Mouse (Mus musculus) midbrain, embryonic 12.5 days (tissue): ENCODE measurements around the gene Tenm1. TPM values are rescaled to one million over a fixed set of nuclear protein-coding genes. Genes with fewer than 3 reads are reported as not detected.

Source experiments
- ATAC-seq: fragments of 200-750 bp; cut with Nextera tagmentation; 2 replicates; pipeline ENCODE4 v1.8.0; 2017; ENCODE audit warnings: low read depth, moderate TSS enrichment, moderate library complexity; ENCODE audit not compliant: low FRiP score
- H3K27ac ChIP-seq: fragments of 300-500 bp; sonication (generic); replicated peaks from 2 replicates; pipeline ENCODE4 v1.5.1; 2016; ENCODE audit warnings: mild to moderate bottlenecking
- H3K27me3 ChIP-seq: fragments of 300-500 bp; sonication (generic); 2 replicates; pipeline ENCODE4 v1.6.1; 2016; ENCODE audit warnings: mild to moderate bottlenecking
- H3K36me3 ChIP-seq: fragments of 300-500 bp; sonication (generic); 2 replicates; pipeline ENCODE4 v1.6.1; 2016
- H3K4me1 ChIP-seq: fragments of 300-500 bp; sonication (generic); 2 replicates; pipeline ENCODE4 v1.6.1; 2016
- H3K4me2 ChIP-seq: fragments of 300-500 bp; sonication (generic); replicated peaks from 2 replicates; pipeline ENCODE4 v1.6.1; 2016; ENCODE audit warnings: mild to moderate bottlenecking, moderate library complexity
- H3K4me3 ChIP-seq: fragments of 300-500 bp; sonication (generic); 2 replicates; pipeline ENCODE4 v1.5.1; 2016; ENCODE audit warnings: mild to moderate bottlenecking
- H3K9ac ChIP-seq: fragments of 300-500 bp; sonication (generic); replicated peaks from 2 replicates; pipeline ENCODE4 v1.6.1; 2016; ENCODE audit warnings: mild to moderate bottlenecking, moderate library complexity
- H3K9me3 ChIP-seq: fragments of 300-500 bp; sonication (generic); 2 replicates; pipeline ENCODE4 v1.6.1; 2016; ENCODE audit warnings: mild to moderate bottlenecking
- WGBS: fragments of 180-500 bp; shearing (Covaris S2); methylation state at CpG from one replicate; pipeline ENCODE4 v1.1.7; 2016; 5-methylcytosine and 5-hydroxymethylcytosine counted together
- polyA plus RNA-seq: library from polyadenylated mRNA; unstranded; fragments of >200 nt; fragmentation: Nextera tagmentation; extraction: Ambion mirVana; gene quantifications from 2 replicates; pipeline ENCODE4 v1.2.1, GENCODE M21; 2016

Tenm1 gene
- polyA plus RNA-seq, 1 experiment from 2014 or later = 6.4 TPM

DNA sequence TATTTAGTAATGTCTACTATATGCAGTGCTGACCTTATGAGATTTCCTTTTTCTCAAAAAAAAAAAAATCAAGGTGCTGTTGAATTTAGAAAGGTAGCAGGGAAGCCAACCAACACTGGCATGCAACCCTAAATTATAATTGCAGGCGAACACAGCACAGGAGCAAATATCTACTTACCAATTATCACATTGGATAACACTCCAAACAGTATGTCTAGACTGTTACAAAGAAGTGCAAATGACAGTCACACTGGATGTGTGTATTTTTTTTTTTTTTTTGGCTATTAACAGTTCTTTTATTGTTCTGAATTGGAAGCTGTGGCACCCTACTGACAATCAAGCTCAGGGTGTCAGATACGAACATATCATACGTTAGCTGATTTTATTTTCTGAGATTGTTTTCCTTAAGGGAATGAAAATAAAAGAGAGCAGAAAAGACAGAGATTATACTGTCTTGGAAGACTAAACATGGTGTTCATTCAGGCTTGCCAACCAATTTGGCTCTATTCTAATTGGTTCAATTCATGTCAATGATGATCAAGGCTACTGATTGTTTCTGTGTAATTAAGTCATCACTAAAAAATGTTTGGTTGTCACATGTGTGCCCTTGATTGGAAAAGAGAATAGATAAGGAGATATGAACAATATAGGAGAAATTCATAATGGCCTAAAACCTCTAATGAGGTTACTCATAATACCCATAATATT is 710.7 kb downstream of the Tenm1 start:
- Histone ChIP-seq H3K4me3 (no peak overlapping the region), H3K9ac (no peak overlapping the region), H3K4me2 (no peak overlapping the region), H3K4me1 (no peaks in the 10 kb centered on the region), H3K36me3 (no peaks in the 10 kb centered on the region), H3K9me3 (no peaks in the 10 kb centered on the region), H3K27me3 (no peaks in the 10 kb centered on the region), H3K27ac (no peak overlapping the region)
- WGBS = 83% methylated on average over 3 of the region's 3 CpGs
- ATAC-seq = no peak

DNA sequence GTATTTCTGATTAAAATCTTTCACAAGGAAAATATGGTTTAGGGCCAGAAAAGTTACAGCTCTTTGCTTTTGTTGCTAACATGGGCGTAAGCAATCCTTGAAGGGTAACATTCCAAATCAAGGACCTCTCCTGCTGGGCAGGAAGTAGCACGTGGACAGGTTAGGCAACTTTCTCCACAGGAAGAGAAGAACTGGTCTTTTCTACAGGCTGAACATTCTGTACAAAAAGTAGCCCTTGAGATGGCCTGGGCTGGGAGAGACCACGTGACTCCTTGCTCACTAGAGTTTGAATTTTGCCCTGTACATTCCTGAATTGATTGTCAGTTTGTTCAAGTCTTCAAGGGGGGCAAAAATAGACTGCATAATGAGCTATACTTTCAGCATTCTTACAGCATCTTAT is 728.6 kb downstream of the Tenm1 start:
- Histone ChIP-seq H3K9me3 (no peaks in the 10 kb centered on the region), H3K27ac (no peak overlapping the region), H3K9ac (no peak overlapping the region), H3K36me3 (no peaks in the 10 kb centered on the region), H3K4me1 (no peaks in the 10 kb centered on the region), H3K4me3 (no peak overlapping the region), H3K27me3 (no peaks in the 10 kb centered on the region), H3K4me2 (no peak overlapping the region)
- no peak for ATAC-seq
- WGBS = 74% methylated on average over 3 of the region's 3 CpGs

DNA sequence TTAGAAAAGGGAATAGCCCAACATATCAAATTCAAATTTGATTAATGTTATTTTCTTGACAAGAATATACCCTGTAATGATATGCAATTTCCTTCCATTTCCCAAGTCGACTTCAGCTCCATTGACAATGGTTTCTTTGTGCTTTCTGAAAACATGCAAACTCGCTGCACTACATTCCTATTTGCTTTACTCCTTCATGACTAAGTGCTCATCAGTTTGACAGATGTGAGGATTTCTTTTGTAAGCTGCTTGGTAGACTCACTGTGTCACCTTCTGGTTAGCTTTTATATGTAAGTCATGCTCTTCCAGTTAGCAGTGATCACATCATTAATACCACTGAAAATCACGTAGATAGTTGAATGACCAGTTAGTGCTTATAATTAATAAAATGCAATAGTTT is 781.8 kb downstream of the Tenm1 start:
- Histone ChIP-seq H3K9me3 (no peaks in the 10 kb centered on the region), H3K4me1 (no peaks in the 10 kb centered on the region), H3K27me3 (no peaks in the 10 kb centered on the region), H3K4me3 (no peak overlapping the region), H3K36me3 (no peaks in the 10 kb centered on the region), H3K27ac (no peak overlapping the region), H3K9ac (no peak overlapping the region), H3K4me2 (no peak overlapping the region)
- ATAC-seq = no peak
- 54% methylated on average over 3 of the region's 3 CpGs for WGBS

DNA sequence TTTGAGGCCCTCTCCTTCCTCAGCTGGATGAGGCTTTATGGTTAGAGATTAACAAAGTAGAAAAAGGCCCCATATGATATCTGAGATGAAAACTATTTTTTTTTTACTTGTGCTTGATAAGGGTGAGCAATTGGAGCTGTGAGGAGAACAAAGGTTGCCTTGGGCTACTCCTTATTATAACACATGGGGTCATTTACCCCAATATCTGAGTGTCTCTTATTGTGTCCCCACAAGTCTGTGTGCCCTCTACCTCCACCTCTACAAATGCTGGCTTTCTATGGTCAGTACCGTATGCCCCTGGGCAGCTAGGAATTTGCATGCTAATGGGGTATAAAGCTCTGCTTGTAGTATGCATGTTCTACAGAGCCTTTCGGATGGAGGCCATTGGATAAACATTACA is 848.4 kb downstream of the Tenm1 start:
- ATAC-seq = no peak
- Histone ChIP-seq H3K4me2 (no peak overlapping the region), H3K27ac (no peak overlapping the region), H3K27me3 (no peaks in the 10 kb centered on the region), H3K9ac (no peak overlapping the region), H3K36me3 (no peaks in the 10 kb centered on the region), H3K4me1 (peaks cover 5% of the 10 kb centered on the region; the same call in 1 of the 2 replicates), H3K9me3 (no peaks in the 10 kb centered on the region), H3K4me3 (no peak overlapping the region)
- 41% methylated on average over 2 of the region's 2 CpGs for WGBS

DNA sequence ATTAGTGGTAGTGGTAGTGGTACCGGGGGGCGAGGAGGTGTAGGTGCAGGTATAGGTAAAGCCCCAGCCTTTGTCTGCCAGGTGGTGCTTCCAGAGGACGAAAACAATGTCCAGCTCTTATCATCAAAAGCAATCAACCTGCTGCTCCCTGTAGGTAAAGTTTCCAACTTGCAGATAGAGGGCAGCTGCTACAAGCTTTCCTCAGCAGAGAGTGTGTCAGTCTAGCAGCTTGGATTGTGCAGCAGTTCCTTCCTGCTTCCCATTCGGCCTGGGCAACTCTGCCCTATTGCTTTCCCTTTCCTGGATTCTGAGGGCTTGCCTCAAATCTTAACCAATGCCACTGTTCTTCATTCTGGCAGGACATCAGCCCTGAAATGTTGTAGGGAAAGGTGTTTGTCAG is 870.2 kb downstream of the Tenm1 start:
- no peak overlapping the region for H3K9ac ChIP-seq
- H3K27ac ChIP-seq = no peak overlapping the region
- H3K4me1 ChIP-seq = no peaks in the 10 kb centered on the region
- 65% methylated on average over 4 of the region's 4 CpGs for WGBS
- no peaks in the 10 kb centered on the region for H3K36me3 ChIP-seq
- ATAC-seq = no peak
- no peaks in the 10 kb centered on the region for H3K9me3 ChIP-seq
- no peak overlapping the region for H3K4me2 ChIP-seq
- H3K4me3 ChIP-seq = no peak overlapping the region
- no peaks in the 10 kb centered on the region for H3K27me3 ChIP-seq

DNA sequence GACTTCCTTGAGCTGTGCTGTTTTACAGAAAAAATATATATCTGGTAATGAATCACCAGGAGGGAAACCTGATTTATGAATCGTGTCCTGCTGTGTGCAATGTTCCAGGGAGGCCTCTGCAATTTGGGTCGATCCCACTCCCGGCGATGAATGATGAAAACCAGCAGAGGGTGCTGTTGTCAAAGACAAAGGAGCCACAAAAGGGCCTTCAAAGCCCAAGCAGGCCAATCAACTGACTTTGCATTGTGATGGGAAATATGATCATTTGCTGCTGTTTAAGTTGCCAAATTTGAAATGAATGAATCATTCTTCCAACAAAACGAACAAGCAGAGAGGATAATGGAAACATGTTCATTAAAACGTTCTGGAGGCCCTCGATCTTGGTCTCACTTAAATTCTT is 871.6 kb downstream of the Tenm1 start:
- H3K27me3 ChIP-seq = no peaks in the 10 kb centered on the region
- peak; percentile 47; the same call in 1 of the 2 replicates for ATAC-seq
- H3K4me2 ChIP-seq = no peak overlapping the region
- H3K4me3 ChIP-seq = no peak overlapping the region
- H3K36me3 ChIP-seq = no peaks in the 10 kb centered on the region
- no peak overlapping the region for H3K27ac ChIP-seq
- 26% methylated on average over 7 of the region's 7 CpGs for WGBS
- H3K4me1 ChIP-seq = no peaks in the 10 kb centered on the region
- H3K9ac ChIP-seq = no peak overlapping the region
- H3K9me3 ChIP-seq = no peaks in the 10 kb centered on the region

DNA sequence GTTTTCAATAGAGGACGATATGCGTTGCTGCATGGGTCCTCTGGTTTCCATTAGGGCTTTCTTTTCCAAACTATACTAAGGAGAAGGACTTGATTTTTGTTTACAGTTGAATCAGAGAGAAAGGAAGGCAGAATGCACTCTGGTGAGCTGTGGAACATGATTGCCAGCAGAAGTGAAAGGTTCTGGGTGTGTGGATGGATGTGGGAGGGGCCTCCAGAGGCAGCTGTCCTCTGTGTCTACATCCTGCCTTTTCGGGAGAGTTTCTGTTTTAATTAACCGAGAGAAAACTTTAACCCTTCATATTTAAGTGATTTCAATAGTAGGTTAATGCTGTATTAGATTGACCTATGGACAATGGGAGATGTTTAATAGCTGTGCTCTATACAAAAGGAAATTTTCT is 880.4 kb downstream of the Tenm1 start:
- WGBS = 78% methylated on average over 4 of the region's 4 CpGs
- Histone ChIP-seq H3K4me2 (no peak overlapping the region), H3K4me1 (no peaks in the 10 kb centered on the region), H3K9me3 (no peaks in the 10 kb centered on the region), H3K36me3 (no peaks in the 10 kb centered on the region), H3K27me3 (no peaks in the 10 kb centered on the region), H3K9ac (no peak overlapping the region), H3K4me3 (no peak overlapping the region), H3K27ac (no peak overlapping the region)
- no peak for ATAC-seq

DNA sequence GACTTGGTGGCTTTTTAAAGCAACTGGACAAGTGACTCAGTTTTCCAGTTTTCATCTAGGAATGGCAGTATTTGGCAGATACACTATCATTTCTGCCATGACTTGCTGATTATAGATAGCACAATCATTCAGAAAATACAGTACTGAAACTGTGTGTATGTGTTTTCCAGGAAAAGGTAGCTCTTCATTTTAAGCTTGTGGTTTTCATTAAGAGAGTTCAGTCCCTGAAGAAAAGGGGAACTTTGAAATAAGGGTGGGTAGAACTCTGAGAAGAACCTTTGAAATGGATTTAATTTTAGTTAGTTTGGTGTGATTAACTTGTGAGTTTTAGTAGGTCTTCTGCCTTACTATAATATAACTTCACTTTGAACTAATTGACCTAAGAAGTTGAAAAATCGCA is 883.9 kb downstream of the Tenm1 start:
- no peak overlapping the region for H3K27ac ChIP-seq
- no peak for ATAC-seq
- H3K27me3 ChIP-seq = no peaks in the 10 kb centered on the region
- 0 out of 2 replicates have a peak, but pooled peaks cover 2% of the 10 kb centered on the region for H3K4me1 ChIP-seq
- H3K4me2 ChIP-seq = no peak overlapping the region
- H3K4me3 ChIP-seq = no peak overlapping the region
- WGBS = 88% methylated on average over 1 of the region's 1 CpGs
- H3K9me3 ChIP-seq = no peaks in the 10 kb centered on the region
- no peak overlapping the region for H3K9ac ChIP-seq
- no peaks in the 10 kb centered on the region for H3K36me3 ChIP-seq

DNA sequence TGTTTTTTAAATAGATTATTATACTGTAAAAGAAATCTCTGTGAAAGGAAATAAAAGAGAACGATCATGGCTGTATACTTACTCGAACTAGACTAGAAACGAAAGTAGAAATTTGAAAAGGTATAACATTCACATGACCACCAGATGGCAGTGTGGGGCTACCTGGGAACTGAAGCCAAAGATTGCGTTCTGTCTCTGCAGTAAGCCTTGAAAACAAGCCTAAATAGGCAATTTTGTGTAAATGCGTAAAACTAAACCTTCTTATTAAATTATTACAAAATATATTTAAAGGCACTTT is 888.2 kb downstream of the Tenm1 start:
- Histone ChIP-seq H3K4me3 (no peak overlapping the region), H3K9me3 (no peaks in the 10 kb centered on the region), H3K27ac (no peak overlapping the region), H3K27me3 (no peaks in the 10 kb centered on the region), H3K36me3 (no peaks in the 10 kb centered on the region), H3K4me2 (peak overlapping the region; percentile 23; the same call in 1 of the 2 replicates), H3K9ac (no peak overlapping the region), H3K4me1 (0 out of 2 replicates have a peak, but pooled peaks cover 3% of the 10 kb centered on the region)
- 33% methylated on average over 5 of the region's 5 CpGs for WGBS
- peak; percentile 32 for ATAC-seq

DNA sequence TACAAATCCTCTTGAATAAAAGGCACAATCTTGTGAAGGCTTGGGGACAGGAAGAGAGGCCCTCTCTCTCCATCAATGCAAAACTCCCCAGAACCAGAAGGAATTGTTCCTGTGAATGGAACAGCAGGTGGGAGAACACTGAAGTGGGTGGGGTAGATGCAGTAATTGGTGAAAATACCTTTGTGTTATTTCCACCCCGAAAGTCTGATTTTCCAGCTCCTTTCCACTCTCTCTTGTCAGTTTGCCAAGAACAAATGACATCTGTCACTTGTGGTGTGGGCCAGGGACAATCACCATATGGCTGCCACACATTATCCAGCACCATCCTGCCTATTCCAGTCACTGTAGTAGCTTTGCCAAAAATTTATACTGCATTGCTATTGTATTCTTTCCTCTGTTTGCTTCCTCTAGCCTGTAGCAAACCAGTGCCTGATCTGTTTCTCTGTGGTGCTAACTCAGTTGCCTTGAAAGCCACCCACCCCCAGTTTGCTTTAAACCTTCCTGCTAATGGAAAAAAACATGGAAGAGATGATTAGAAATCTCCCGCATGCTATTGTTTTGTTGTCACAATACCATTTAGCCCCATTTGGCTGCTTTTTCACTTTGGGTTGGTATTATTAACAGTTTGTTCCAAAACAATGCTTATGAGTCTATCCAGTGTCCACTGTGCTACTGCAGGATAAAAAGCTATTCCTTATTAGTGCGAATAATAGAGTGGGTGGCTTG is 888.7 kb downstream of the Tenm1 start:
- no peaks in the 10 kb centered on the region for H3K36me3 ChIP-seq
- H3K9ac ChIP-seq = no peak overlapping the region
- H3K27me3 ChIP-seq = no peaks in the 10 kb centered on the region
- no peaks in the 10 kb centered on the region for H3K9me3 ChIP-seq
- H3K4me3 ChIP-seq = no peak overlapping the region
- peak overlapping the region; percentile 58; the same call in 1 of the 2 replicates for H3K27ac ChIP-seq
- WGBS = 24% methylated on average over 3 of the region's 3 CpGs
- H3K4me2 ChIP-seq = peak overlapping the region; percentile 23; the same call in 1 of the 2 replicates
- ATAC-seq = peak; percentile 70
- 0 out of 2 replicates have a peak, but pooled peaks cover 3% of the 10 kb centered on the region for H3K4me1 ChIP-seq

DNA sequence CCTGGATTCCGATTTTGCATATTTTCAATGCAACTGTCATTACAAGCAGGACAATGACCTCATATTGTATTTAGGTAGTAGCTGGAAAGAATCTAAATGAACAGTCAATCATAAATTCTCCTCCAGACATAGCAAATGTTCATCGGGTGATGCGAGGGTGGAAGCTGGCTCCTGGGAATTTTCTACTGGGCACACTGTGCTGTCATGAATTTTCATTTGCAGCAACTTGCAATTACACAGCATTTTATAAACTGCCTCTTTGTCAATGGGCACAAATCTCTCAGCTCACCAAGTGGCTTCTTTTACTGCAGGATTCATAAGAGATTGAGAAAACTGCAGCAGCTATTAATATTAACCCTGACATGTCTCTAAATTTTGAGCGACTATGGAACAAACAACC is 898.2 kb downstream of the Tenm1 start:
- H3K4me3 ChIP-seq = no peak overlapping the region
- no peak overlapping the region for H3K27ac ChIP-seq
- no peaks in the 10 kb centered on the region for H3K27me3 ChIP-seq
- H3K9me3 ChIP-seq = no peaks in the 10 kb centered on the region
- WGBS = 64% methylated on average over 4 of the region's 4 CpGs
- no peak overlapping the region for H3K9ac ChIP-seq
- no peaks in the 10 kb centered on the region for H3K36me3 ChIP-seq
- H3K4me1 ChIP-seq = 0 out of 2 replicates have a peak, but pooled peaks cover 3% of the 10 kb centered on the region
- ATAC-seq = no peak
- H3K4me2 ChIP-seq = no peak overlapping the region

DNA sequence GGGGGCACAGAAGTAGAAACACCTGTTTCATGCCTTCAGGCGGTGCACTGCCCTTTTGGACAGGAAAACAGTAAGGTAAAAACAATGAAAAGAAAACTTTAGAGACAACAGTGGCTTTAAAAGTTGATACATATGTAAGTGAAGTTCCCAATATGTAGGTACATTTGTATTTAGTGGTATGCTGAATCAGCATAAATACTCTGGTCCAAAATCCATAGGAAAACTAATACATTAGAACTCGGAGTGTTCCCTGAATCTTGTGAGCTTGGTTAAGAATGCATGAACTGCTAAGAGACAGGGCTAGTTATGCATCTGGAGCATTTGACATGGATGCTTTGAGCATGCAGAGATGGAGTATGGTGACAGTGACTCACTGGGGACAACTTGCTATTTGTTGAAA is 906.1 kb downstream of the Tenm1 start:
- Histone ChIP-seq H3K27ac (no peak overlapping the region), H3K9me3 (no peaks in the 10 kb centered on the region), H3K4me1 (no peaks in the 10 kb centered on the region), H3K36me3 (no peaks in the 10 kb centered on the region), H3K9ac (no peak overlapping the region), H3K4me2 (no peak overlapping the region), H3K27me3 (no peaks in the 10 kb centered on the region), H3K4me3 (no peak overlapping the region)
- ATAC-seq = no peak
- WGBS = 87% methylated on average over 2 of the region's 2 CpGs
